Mouse (Mus musculus) embryo, embryonic 10 days (tissue): ENCODE measurements around the gene Clstn3.
"Not testable (repeated sequence)": the region's sequence is repeated elsewhere in the genome, so short reads cannot be mapped to it uniquely, and the experiment has no call there.

Source experiments
- DNase-seq: peaks from one replicate; pipeline ENCODE4 v3.0.0-alpha.2; 2015; ENCODE audit warnings: low spot score

Gene Clstn3

GRCm38 (mm10) chr6:124448959-124449667 is 15.5 kb downstream of the Clstn3 start:
- no peak for DNase-seq

DNA sequence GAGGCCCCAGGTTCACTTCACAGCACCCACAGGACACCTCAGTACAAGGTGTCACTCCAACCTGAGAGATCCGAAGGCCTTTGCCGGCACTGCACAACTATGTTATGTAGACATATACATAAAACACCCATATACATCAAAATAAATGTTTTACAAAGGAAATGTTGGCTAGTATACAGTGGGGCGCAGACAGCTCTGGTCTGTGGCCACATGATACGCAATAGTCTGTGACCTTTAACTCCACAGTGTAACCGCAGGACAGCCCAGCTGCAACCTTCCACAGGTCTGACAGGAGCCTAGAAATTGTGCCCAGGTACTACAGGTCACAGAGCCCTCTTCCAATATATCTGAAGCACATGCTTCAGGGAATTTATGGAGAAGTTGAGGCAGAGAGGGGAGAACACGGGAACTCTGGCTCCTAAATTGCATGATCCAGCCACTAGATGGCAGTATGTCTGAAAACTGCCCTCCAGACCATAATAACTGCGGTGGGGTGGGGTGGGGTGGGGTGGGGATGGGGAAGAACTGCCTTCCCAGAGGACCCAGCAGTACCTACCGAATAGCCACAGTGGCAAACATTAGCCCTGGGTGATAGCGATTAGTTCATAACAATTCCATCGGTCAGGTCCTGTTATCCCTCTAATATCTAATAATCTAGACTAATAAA is 16.3 kb downstream of the Clstn3 start:
- DNase-seq: no peak

DNA sequence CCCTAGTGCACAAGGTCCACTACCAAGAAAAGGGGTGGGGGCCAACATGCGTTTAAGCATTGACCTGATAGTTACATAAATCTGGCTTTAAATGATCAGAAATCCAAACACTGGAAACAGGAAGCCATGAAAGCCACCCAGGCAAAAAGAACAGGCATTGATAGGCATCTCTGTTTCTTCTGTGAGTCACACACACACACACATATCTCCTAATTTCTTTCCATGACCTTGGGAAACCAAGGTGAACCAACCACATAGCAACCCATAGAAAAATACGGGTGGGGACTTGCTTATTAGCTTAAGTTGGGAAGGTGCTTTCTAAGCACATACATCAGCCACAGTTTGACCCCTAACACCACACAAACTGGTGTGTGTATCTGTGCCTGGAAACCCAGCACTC is 17.2 kb downstream of the Clstn3 start:
- DNase-seq: no peak

DNA sequence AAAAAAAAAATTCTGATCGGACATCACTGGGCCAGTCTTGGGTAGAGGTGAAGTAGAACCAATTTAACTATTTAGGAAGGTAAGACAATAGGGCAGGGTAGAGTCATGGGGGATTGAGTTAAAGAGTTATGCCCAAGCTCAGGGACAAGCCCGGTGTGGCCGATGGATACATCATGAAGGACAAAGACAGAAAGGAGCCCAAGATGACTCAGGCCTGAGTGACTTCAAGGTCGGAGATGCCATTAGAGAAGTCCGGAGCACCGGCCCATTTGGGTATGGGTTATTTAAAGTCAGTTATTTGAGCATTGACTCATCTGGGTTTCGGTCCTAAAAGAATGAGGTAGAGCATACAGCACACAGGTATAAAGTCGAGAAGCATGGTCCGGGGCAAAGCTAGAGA is 18.1 kb downstream of the Clstn3 start:
- DNase-seq: no peak

- no peak for DNase-seq
Observed at GRCm38 (mm10) chr6:124446024-124446423, 18.6 kb downstream of the Clstn3 start.

DNA sequence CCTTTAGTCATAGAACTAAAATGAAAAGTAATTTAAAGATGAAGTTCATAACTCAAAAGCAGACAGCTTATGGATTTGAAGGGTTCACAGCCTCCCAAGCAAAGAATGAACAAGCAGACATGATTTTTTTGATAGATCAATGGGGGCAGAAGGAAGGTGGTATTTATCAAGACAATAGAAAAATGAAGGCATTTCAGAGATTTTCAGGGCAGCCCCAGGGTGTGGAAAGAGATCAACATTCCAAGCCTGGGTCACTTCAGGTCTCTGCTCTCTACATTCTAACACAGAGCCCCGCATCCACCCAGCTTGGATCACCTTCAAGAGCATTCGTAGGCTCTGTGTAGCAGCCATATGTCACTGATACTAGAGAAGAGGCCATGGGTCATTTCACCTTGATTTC is 21.3 kb downstream of the Clstn3 start:
- no peak for DNase-seq

DNA sequence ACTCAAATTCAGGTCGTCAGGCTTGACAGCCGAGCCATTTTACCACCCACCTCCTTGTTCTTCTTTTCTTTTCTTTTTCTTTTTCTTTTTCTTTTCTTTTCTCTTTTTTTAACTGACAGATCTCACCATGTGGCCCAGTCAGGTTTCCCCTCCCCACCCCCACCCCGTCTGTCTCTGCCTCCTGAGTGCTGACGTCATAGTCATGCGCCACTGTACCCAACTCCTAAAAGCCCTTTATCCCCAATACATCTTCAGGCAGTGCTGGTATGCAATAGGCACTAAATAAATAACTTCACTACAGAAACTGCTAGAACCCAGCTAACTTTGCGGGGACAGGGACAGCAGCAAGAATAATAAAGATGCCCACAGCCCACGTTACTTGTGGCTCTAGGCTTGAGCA is 28.3 kb downstream of the Clstn3 start:
- no peak for DNase-seq

DNA sequence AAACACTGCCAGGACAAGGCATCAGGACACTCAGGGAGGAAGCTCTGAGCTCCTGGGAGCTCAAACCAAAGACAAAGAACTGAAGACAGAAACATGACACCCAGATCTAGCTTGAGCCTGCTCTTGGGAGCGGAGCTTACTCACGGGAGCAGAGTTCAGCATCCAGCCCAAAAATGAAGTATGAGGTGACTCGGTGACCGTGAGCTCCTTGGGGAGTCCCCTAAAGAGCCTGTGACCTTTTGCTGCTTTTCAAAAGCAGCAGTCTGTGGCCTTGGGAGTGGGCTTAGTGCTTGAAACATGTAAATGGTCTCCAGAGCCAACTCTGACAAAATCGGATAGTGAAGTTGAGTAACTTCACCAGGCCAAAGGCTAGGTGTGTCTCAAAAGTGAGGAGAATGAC is 29.4 kb downstream of the Clstn3 start:
- no peak for DNase-seq

- no peak for DNase-seq
Observed at GRCm38 (mm10) chr6:124433688-124434324, 30.8 kb downstream of the Clstn3 start.

DNA sequence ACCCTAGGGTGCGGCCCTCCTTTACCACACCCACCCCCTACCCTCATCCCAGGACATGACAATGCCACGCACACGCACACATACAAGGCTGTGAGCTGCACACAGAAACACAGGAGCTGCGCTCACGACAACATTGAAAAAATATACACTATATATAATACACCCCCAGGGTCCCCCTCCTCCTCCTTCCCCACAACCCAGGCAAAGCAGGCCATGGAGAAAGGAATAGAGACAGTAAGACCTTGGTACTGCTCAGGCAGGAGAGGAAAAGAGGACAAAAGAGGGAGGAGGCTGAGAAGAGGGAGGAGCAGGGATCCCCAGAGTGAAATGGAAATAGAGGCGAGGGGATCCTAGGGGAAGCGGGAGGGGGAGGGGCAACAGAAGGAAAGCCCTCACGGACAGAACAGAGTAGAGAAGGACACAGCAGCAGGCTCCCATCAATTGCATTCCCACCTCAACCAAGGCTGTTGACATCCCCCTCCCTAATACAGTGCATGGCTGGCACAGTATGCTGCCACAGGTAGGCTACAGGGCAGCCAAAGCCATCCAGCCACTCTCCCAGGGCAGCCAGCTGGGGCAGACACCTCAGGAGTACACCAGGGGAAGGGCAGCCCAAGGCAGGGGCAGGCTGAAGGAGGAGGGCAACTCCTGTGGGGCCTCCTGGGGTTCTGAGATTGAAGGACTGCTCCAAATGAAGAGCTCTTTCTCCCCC is 33.7 kb downstream of the Clstn3 start:
- no peak for DNase-seq

- DNase-seq: no peak
Observed at GRCm38 (mm10) chr6:124430379-124430778, 34.2 kb downstream of the Clstn3 start.

- no peak for DNase-seq
Observed at GRCm38 (mm10) chr6:124427791-124428576, 36.6 kb downstream of the Clstn3 start.

- DNase-seq: no peak
Observed at GRCm38 (mm10) chr6:124427289-124427688, 37.3 kb downstream of the Clstn3 start.

GRCm38 (mm10) chr6:124426604-124427003 is 38.0 kb downstream of the Clstn3 start:
- DNase-seq: no peak

- no peak for DNase-seq
Observed at GRCm38 (mm10) chr6:124425523-124425922, 39.1 kb downstream of the Clstn3 start.

GRCm38 (mm10) chr6:124425042-124425441 is 39.6 kb downstream of the Clstn3 start:
- not testable (repeated sequence) for DNase-seq

DNA sequence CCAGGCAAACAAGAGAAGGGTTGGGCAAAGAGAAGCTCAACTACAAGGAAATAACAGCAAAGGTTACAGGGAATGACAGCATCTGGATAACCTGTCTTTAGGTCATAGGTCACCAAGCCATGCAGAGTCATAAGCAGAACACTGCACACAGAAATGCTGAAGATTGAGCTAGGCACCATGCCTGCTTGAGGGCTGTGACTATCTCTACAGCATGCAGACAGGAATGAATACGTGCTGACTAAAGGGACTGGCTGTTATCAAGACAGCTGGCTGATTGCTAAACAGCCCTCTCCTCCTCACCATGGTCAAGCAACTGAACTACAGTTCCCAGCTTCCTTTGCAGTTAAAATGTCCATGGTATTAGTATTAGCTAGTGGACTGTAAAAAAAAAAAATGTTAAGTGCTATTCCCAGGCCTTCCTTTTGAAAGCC is 40.5 kb downstream of the Clstn3 start:
- no peak for DNase-seq

GRCm38 (mm10) chr6:124418686-124419085 is 45.9 kb downstream of the Clstn3 start:
- no peak for DNase-seq

DNA sequence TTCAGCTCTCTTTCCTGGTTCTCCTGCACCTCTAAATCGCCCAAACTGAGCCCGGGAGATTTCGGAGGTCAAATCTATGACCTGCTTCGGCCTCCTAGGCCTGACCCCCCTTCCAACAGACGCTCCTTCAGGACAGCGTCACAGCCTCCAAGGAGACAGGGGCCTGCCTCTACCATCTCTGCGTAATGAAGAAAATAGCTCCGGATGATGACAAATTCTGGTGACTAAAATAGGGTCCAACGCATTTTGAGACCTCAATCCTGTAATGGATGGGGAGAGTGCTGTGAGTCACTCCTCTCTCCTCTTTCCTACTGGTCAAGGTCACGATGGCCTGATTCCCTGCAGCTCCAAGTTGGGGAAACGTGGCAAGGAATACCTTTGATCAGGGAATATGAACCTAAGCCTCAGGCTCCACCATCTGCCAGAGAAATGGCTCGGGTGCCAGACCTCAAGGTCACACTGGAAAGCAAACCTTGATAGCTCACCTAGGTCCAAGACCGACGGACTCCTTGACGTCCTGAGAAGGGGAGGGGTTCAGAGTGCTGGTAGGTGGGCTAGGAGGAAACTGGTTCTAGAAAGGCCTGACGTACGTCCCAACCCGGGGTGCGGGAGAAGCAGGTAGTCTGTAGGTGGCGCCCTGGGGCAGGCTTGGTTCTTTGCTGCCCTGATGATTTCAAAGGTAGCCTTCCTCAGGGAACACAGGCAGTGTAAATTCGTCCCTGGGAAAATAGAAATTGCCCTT is 49.1 kb downstream of the Clstn3 start:
- DNase-seq: peak; percentile 80

- peak; percentile 96 for DNase-seq
Observed at GRCm38 (mm10) chr6:124414927-124415325, 49.7 kb downstream of the Clstn3 start, which contains the start of gene Pex5. Gene Pex5 (minus strand): TSS chr6:124415067.
